Mouse (Mus musculus): Measurements from ENCODE around the gene Milr1. TPM values are rescaled to one million over a fixed set of nuclear protein-coding genes. Genes with fewer than 3 reads are reported as not detected.

Gene Milr1
- total RNA-seq, 4 experiments from 2014 or later: 0.40 TPM; not detected in 3

- DNase-seq (ENCODE audit: low spot score in 2 of 2): no peak
Observed at GRCm38 (mm10) chr11:106812410-106813136, 61.5 kb downstream of the Milr1 start.

DNA sequence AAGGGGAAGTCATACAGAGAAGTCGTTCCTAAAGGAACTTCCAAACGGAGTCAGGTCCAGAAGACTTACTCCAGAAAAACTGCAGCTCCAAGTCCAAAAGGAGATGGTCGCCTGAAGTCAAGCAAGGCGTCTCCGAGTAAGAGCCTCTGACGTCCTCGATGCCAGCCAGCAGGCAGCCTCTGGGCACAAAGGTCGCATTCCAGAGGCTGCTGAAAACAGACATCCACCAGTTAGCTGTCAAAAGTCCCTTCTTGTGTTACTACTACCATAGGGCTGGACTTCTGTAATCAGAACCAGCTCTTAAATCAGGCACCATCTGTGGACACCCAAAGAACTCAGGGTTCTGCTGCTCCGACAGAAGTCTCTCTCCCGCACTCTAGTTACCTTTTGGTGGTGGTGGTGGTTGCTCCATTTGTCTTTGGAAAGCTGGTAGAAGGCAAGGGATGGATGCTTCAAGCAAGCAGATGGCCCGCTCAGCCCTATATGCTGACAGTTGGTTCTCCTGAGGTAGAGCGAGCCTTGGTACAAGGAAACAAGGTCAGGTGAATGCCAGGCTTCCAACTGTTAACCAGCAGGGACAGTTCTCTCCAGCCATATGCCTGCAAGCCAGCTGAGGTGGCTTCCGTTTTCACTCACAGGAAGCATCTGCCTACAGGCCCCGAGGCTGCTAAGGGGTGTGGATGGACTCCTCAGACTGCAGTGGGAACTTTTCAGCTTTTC, 63.7 kb downstream of the Milr1 start:
- no peak for DNase-seq (ENCODE audit: low spot score in 2 of 2)

DNA sequence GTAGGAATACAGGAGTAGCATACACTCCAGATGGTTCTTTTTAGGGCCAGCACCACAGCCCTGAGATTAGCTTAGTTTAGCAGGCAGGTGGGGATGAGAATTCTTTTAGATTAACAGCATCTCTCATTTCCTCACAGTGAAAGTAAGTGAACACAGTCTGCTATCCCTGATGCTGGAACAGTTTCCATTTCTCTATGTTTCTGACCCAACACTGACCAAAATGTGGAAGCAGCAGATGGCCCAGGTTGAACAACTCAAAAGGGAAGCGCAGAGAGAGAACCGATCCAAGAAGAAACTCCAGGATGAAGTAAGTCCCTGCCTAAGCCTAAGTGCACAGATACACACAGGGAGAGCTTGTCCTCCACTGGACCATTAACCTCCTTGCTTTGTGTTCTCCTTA, 64.3 kb downstream of the Milr1 start:
- DNase-seq (ENCODE audit: low spot score in 2 of 2): no peak

DNA sequence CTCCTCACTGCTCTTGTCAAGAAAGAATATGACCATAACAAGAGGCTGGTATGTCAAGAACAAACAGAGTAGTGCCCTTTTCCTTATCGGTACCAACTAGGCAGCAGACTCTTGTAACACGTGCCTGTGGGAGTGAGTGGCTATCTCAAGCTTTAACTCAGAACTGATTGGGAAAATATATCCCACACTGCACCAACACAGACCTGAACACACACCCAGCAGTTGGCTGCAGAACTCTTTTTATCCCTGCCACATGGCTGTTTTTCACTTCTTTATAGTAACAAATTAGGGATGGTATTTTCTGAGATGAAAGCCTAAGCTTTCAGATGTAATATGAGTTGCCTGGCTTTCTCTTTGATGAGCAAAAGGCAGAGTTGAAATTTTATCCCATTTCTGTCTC, 64.7 kb downstream of the Milr1 start:
- no peak for DNase-seq (ENCODE audit: low spot score in 2 of 2)

GRCm38 (mm10) chr11:106816316-106816715, 65.3 kb downstream of the Milr1 start:
- no peak for DNase-seq (ENCODE audit: low spot score in 2 of 2)

GRCm38 (mm10) chr11:106817156-106817555, 66.1 kb downstream of the Milr1 start:
- DNase-seq (ENCODE audit: low spot score in 2 of 2): no peak

DNA sequence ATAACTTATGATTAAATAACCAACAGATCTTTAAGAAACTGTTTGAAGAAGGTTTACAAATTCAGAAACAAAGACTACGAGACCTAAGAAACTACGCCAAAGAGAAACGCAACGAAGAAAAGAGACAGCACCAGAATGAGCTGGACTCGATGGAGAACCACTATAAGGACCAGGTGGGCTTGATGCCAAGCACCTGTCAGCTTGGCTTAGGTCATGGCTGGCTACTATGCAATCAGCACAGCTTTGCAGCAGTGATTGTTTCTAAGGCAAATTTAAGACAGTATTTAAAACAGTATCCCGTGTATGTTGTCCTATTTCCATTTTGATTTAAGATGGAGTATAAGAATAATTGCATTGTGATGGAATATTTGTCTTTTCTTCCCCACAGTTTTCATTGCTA, 66.8 kb downstream of the Milr1 start:
- DNase-seq (ENCODE audit: low spot score in 2 of 2): no peak

- DNase-seq (ENCODE audit: low spot score in 2 of 2): no peak
Observed at GRCm38 (mm10) chr11:106818341-106818740, 67.3 kb downstream of the Milr1 start.

Small RNA genes lying within 50 kb of the gene (microRNA-seq; reads per million reads assigned to microRNA genes)
- gene Gm25994 (not detected), gene Mir3064 (13.3 reads per million, percentile 10 among the genes with 10 or more reads in this experiment)

Other genes starting within 250 kb of the Milr1 start
- 10 to 100 TPM; 62.9 to 78.3 (median 68.0) TPM for gene Tex2, start 137.8 kb upstream of the Milr1 start, total RNA-seq (2022)
- 10 to 100 TPM; 25.4 to 30.9 (median 26.7) TPM for gene Pecam1, start 598 bp upstream of the Milr1 start, total RNA-seq (2022)
- 1 to 10 TPM; 2.3 to 3.5 (median 3.0) TPM for gene Polg2, start 28.3 kb downstream of the Milr1 start, total RNA-seq (2022)
- gene Ddx5, start 38.0 kb downstream of the Milr1 start, total RNA-seq (2022): 100 to 1,000 TPM; 190 to 257 (median 232) TPM
- 1 to 10 TPM; 2.5 to 5.0 (median 3.4) TPM for gene Cep95, start 38.0 kb downstream of the Milr1 start, total RNA-seq (2022)
- gene Smurf2, start 169.5 kb downstream of the Milr1 start, total RNA-seq (2022): 10 to 100 TPM; 25.3 to 32.9 (median 28.0) TPM
- 10 to 100 TPM in 3 of 4 experiments, 1 to 10 TPM in 1; 8.2 to 15.4 (median 13.4) TPM for gene Kpna2, start 248.3 kb downstream of the Milr1 start, total RNA-seq (2022)

Data from gastrocnemius, adult 8-10 months (tissue).